Mouse (Mus musculus): ENCODE measurements around the gene Fxyd7. TPM values are rescaled to one million over a fixed set of nuclear protein-coding genes. Genes with fewer than 3 reads are reported as not detected.
A peak's percentile ranks its signal among the peaks of the same experiment; 100 is the strongest.

The Fxyd7 gene
- polyA plus RNA-seq, 1 experiment from 2014 or later: 79.5 TPM

GRCm38 (mm10) chr7:31073546-31073945, 22.3 kb upstream of the Fxyd7 start:
- Histone ChIP-seq H3K27ac (no peak overlapping the region), H3K9me3 (no peaks in the 10 kb centered on the region)

GRCm38 (mm10) chr7:31072326-31072725, 21.1 kb upstream of the Fxyd7 start:
- no peak overlapping the region for H3K4me3 ChIP-seq
- no peak overlapping the region for H3K27ac ChIP-seq
- 34% methylated on average over 9 of the region's 9 CpGs for WGBS
- no peaks in the 10 kb centered on the region for H3K27me3 ChIP-seq (replicated peaks)
- H3K9ac ChIP-seq: no peak overlapping the region
- H3K4me1 ChIP-seq: peaks cover 9% of the 10 kb centered on the region
- H3K4me2 ChIP-seq (replicated peaks): no peak overlapping the region
- ATAC-seq (ENCODE audit: low FRiP score, low read depth): no peak
- H3K36me3 ChIP-seq: no peaks in the 10 kb centered on the region
- H3K9me3 ChIP-seq: no peaks in the 10 kb centered on the region

More at GRCm38 (mm10) chr7:31073546-31073945, 22.3 kb upstream of the Fxyd7 start:
- no peaks in the 10 kb centered on the region for H3K36me3 ChIP-seq
- H3K4me1 ChIP-seq: peaks cover 13% of the 10 kb centered on the region; the same call in 1 of the 2 replicates
- H3K27me3 ChIP-seq (replicated peaks): no peaks in the 10 kb centered on the region
- ATAC-seq (ENCODE audit: low FRiP score, low read depth): no peak
- H3K9ac ChIP-seq: no peak overlapping the region
- no peak overlapping the region for H3K4me2 ChIP-seq (replicated peaks)
- H3K4me3 ChIP-seq: no peak overlapping the region

- Histone ChIP-seq H3K27me3 (replicated peaks) (no peaks in the 10 kb centered on the region), H3K36me3 (no peaks in the 10 kb centered on the region), H3K4me3 (no peak overlapping the region), H3K27ac (no peak overlapping the region), H3K9ac (no peak overlapping the region), H3K4me2 (replicated peaks) (no peak overlapping the region), H3K4me1 (peaks cover 8% of the 10 kb centered on the region), H3K9me3 (no peaks in the 10 kb centered on the region)
- WGBS: 82% methylated on average over 6 of the region's 6 CpGs
- ATAC-seq (ENCODE audit: low FRiP score, low read depth): no peak
Observed at GRCm38 (mm10) chr7:31070324-31070723, 19.1 kb upstream of the Fxyd7 start.

GRCm38 (mm10) chr7:31069491-31069890, 18.2 kb upstream of the Fxyd7 start:
- Histone ChIP-seq H3K36me3 (no peaks in the 10 kb centered on the region), H3K4me3 (no peak overlapping the region), H3K27me3 (replicated peaks) (no peaks in the 10 kb centered on the region), H3K9ac (no peak overlapping the region), H3K9me3 (no peaks in the 10 kb centered on the region), H3K4me2 (replicated peaks) (no peak overlapping the region), H3K27ac (no peak overlapping the region), H3K4me1 (peaks cover 8% of the 10 kb centered on the region)
- 85% methylated on average over 14 of the region's 14 CpGs for WGBS
- no peak for ATAC-seq (ENCODE audit: low FRiP score, low read depth)

- no peaks in the 10 kb centered on the region for H3K9me3 ChIP-seq
- no peak overlapping the region for H3K4me2 ChIP-seq (replicated peaks)
- no peak overlapping the region for H3K27ac ChIP-seq
- H3K27me3 ChIP-seq (replicated peaks): no peaks in the 10 kb centered on the region
- no peak overlapping the region for H3K4me3 ChIP-seq
- ATAC-seq (ENCODE audit: low FRiP score, low read depth): no peak
- no peak overlapping the region for H3K9ac ChIP-seq
- peaks cover 7% of the 10 kb centered on the region for H3K4me1 ChIP-seq
- no peaks in the 10 kb centered on the region for H3K36me3 ChIP-seq
- WGBS: 46% methylated on average over 5 of the region's 5 CpGs
Observed at GRCm38 (mm10) chr7:31067836-31068235, 16.6 kb upstream of the Fxyd7 start.

GRCm38 (mm10) chr7:31063074-31063560, 11.8 kb upstream of the Fxyd7 start:
- WGBS: 87% methylated on average over 12 of the region's 12 CpGs
- Histone ChIP-seq H3K4me2 (replicated peaks) (no peak overlapping the region), H3K4me3 (no peak overlapping the region), H3K27ac (no peak overlapping the region), H3K4me1 (peaks cover 4% of the 10 kb centered on the region; the same call in 1 of the 2 replicates), H3K27me3 (replicated peaks) (no peaks in the 10 kb centered on the region), H3K9ac (no peak overlapping the region), H3K36me3 (no peaks in the 10 kb centered on the region), H3K9me3 (no peaks in the 10 kb centered on the region)
- no peak for ATAC-seq (ENCODE audit: low FRiP score, low read depth)

- Histone ChIP-seq H3K4me2 (replicated peaks) (peak overlapping the region; percentile 33), H3K9me3 (no peaks in the 10 kb centered on the region)
Observed at GRCm38 (mm10) chr7:31060621-31061010, 9.3 kb upstream of the Fxyd7 start.

GRCm38 (mm10) chr7:31059919-31060620, 8.8 kb upstream of the Fxyd7 start:
- no peak overlapping the region for H3K4me3 ChIP-seq
- peak overlapping the region; percentile 21; the same call in 1 of the 2 replicates for H3K9ac ChIP-seq
- peaks cover 9% of the 10 kb centered on the region for H3K4me1 ChIP-seq
- WGBS: 67% methylated on average over 11 of the region's 11 CpGs
- no peak for ATAC-seq (ENCODE audit: low FRiP score, low read depth)
- H3K36me3 ChIP-seq: no peaks in the 10 kb centered on the region
- H3K4me2 ChIP-seq (replicated peaks): peak overlapping the region; percentile 33; the same call in 1 of the 2 replicates
- no peak overlapping the region for H3K27ac ChIP-seq
- no peaks in the 10 kb centered on the region for H3K9me3 ChIP-seq
- H3K27me3 ChIP-seq (replicated peaks): no peaks in the 10 kb centered on the region

More at GRCm38 (mm10) chr7:31060621-31061010, 9.3 kb upstream of the Fxyd7 start:
- no peaks in the 10 kb centered on the region for H3K27me3 ChIP-seq (replicated peaks)
- 87% methylated on average over 7 of the region's 7 CpGs for WGBS
- H3K27ac ChIP-seq: no peak overlapping the region
- H3K4me1 ChIP-seq: peaks cover 5% of the 10 kb centered on the region; the same call in 1 of the 2 replicates
- ATAC-seq (ENCODE audit: low FRiP score, low read depth): no peak
- H3K36me3 ChIP-seq: no peaks in the 10 kb centered on the region
- no peak overlapping the region for H3K4me3 ChIP-seq
- H3K9ac ChIP-seq: no peak overlapping the region

GRCm38 (mm10) chr7:31059108-31059507, 7.8 kb upstream of the Fxyd7 start, which contains the start of gene Lgi4:
Gene Lgi4 (plus strand): TSS chr7:31059342.
- Histone ChIP-seq H3K27ac (no peak within 1 kb of the TSS), H3K4me1 (peaks cover 9% of the 10 kb centered on the region), H3K9me3 (no peaks in the 10 kb centered on the region), H3K4me3 (no peak within 1 kb of the TSS), H3K9ac (peak within 1 kb of the TSS; percentile 21; the same call in 1 of the 2 replicates), H3K36me3 (no peaks in the 10 kb centered on the region), H3K4me2 (replicated peaks) (peak within 1 kb of the TSS; percentile 33; the same call in 1 of the 2 replicates), H3K27me3 (replicated peaks) (peaks cover 7% of the 10 kb centered on the region)
- ATAC-seq (ENCODE audit: low FRiP score, low read depth): peak; percentile 81
- WGBS: 9% methylated on average over 2 of the region's 2 CpGs

GRCm38 (mm10) chr7:31058211-31058610, 6.9 kb upstream of the Fxyd7 start:
- no peak overlapping the region for H3K27ac ChIP-seq
- H3K4me1 ChIP-seq: peaks cover 12% of the 10 kb centered on the region
- H3K4me3 ChIP-seq: no peak overlapping the region
- no peaks in the 10 kb centered on the region for H3K36me3 ChIP-seq
- H3K9me3 ChIP-seq: no peaks in the 10 kb centered on the region
- H3K27me3 ChIP-seq (replicated peaks): peaks cover 16% of the 10 kb centered on the region
- 80% methylated on average over 6 of the region's 6 CpGs for WGBS
- H3K9ac ChIP-seq: no peak overlapping the region
- ATAC-seq (ENCODE audit: low FRiP score, low read depth): no peak
- no peak overlapping the region for H3K4me2 ChIP-seq (replicated peaks)

GRCm38 (mm10) chr7:31057730-31058129, 6.5 kb upstream of the Fxyd7 start:
- H3K4me2 ChIP-seq (replicated peaks): no peak overlapping the region
- ATAC-seq (ENCODE audit: low FRiP score, low read depth): no peak
- H3K27ac ChIP-seq: no peak overlapping the region
- WGBS: 72% methylated on average over 5 of the region's 5 CpGs
- no peak overlapping the region for H3K9ac ChIP-seq
- no peaks in the 10 kb centered on the region for H3K36me3 ChIP-seq
- no peaks in the 10 kb centered on the region for H3K9me3 ChIP-seq
- peaks cover 17% of the 10 kb centered on the region for H3K4me1 ChIP-seq
- H3K4me3 ChIP-seq: no peak overlapping the region
- peaks cover 20% of the 10 kb centered on the region for H3K27me3 ChIP-seq (replicated peaks)

GRCm38 (mm10) chr7:31057071-31057470, 5.8 kb upstream of the Fxyd7 start, which contains the start of gene Fxyd1:
Gene Fxyd1 (minus strand): TSS chr7:31057199.
- WGBS: 75% methylated on average over 2 of the region's 2 CpGs
- Histone ChIP-seq H3K9ac (no peak within 1 kb of the TSS), H3K27me3 (replicated peaks) (peaks cover 27% of the 10 kb centered on the region), H3K36me3 (no peaks in the 10 kb centered on the region), H3K9me3 (no peaks in the 10 kb centered on the region), H3K4me1 (peaks cover 23% of the 10 kb centered on the region), H3K27ac (no peak within 1 kb of the TSS), H3K4me2 (replicated peaks) (no peak within 1 kb of the TSS), H3K4me3 (no peak within 1 kb of the TSS)
- ATAC-seq (ENCODE audit: low FRiP score, low read depth): no peak

Measured in neural tube, embryonic 12.5 days (tissue).